Mouse (Mus musculus): ENCODE data around the gene Vwa3b. TPM values are rescaled to one million over a fixed set of nuclear protein-coding genes. Genes with fewer than 3 reads are reported as not detected.

Vwa3b gene
- polyA plus RNA-seq, 1 experiment from 2014 or later, result 0.90 TPM

GRCm38 (mm10) chr1:37042769-37043168 lies 16.4 kb downstream of the Vwa3b start:
- 79% methylated on average over 8 of the region's 8 CpGs for WGBS
- 0 out of 2 replicates have a peak, but pooled peaks cover 3% of the 10 kb centered on the region for H3K9me3 ChIP-seq (replicated peaks; ENCODE audit: control insufficient read depth, low read length)

GRCm38 (mm10) chr1:37043196-37043595 lies 16.8 kb downstream of the Vwa3b start:
- no peak overlapping the region for H3K9ac ChIP-seq (ENCODE audit: low read length)
- no peak overlapping the region for H3K4me2 ChIP-seq (ENCODE audit: low read length)
- H3K4me1 ChIP-seq (ENCODE audit: control insufficient read depth, insufficient read depth, low read length), result no peaks in the 10 kb centered on the region
- no peak overlapping the region for H3K27ac ChIP-seq (ENCODE audit: low read depth, low read length)
- WGBS, result 86% methylated on average over 3 of the region's 3 CpGs
- ATAC-seq (no peak), DNase-seq (ENCODE audit: low spot score) (no peak)
- no peaks in the 10 kb centered on the region for H3K27me3 ChIP-seq (replicated peaks; ENCODE audit: control insufficient read depth, insufficient read depth, low read length)
- H3K4me3 ChIP-seq (ENCODE audit: low read depth, low read length), result no peak overlapping the region
- H3K9me3 ChIP-seq (replicated peaks; ENCODE audit: control insufficient read depth, low read length), result 0 out of 2 replicates have a peak, but pooled peaks cover 3% of the 10 kb centered on the region
- no peaks in the 10 kb centered on the region for H3K36me3 ChIP-seq (ENCODE audit: control insufficient read depth, insufficient read depth, low read length)

More at GRCm38 (mm10) chr1:37042769-37043168, 16.4 kb downstream of the Vwa3b start:
- Histone ChIP-seq H3K27me3 (replicated peaks; ENCODE audit: control insufficient read depth, insufficient read depth, low read length) (no peaks in the 10 kb centered on the region), H3K4me3 (ENCODE audit: low read depth, low read length) (no peak overlapping the region), H3K36me3 (ENCODE audit: control insufficient read depth, insufficient read depth, low read length) (no peaks in the 10 kb centered on the region), H3K9ac (ENCODE audit: low read length) (no peak overlapping the region), H3K4me1 (ENCODE audit: control insufficient read depth, insufficient read depth, low read length) (no peaks in the 10 kb centered on the region), H3K27ac (ENCODE audit: low read depth, low read length) (no peak overlapping the region), H3K4me2 (ENCODE audit: low read length) (no peak overlapping the region)
- DNase-seq (ENCODE audit: low spot score) (no peak), ATAC-seq (no peak)

- Histone ChIP-seq H3K9ac (ENCODE audit: low read length) (no peak overlapping the region), H3K4me1 (ENCODE audit: control insufficient read depth, insufficient read depth, low read length) (no peaks in the 10 kb centered on the region), H3K27ac (ENCODE audit: low read depth, low read length) (no peak overlapping the region), H3K4me3 (ENCODE audit: low read depth, low read length) (no peak overlapping the region), H3K27me3 (replicated peaks; ENCODE audit: control insufficient read depth, insufficient read depth, low read length) (no peaks in the 10 kb centered on the region), H3K36me3 (ENCODE audit: control insufficient read depth, insufficient read depth, low read length) (no peaks in the 10 kb centered on the region), H3K4me2 (ENCODE audit: low read length) (no peak overlapping the region), H3K9me3 (replicated peaks; ENCODE audit: control insufficient read depth, low read length) (0 out of 2 replicates have a peak, but pooled peaks cover 3% of the 10 kb centered on the region)
- DNase-seq (ENCODE audit: low spot score), result no peak
- WGBS, result 93% methylated on average over 5 of the region's 5 CpGs
- no peak for ATAC-seq
Measured at GRCm38 (mm10) chr1:37045472-37045871, 19.1 kb downstream of the Vwa3b start.

GRCm38 (mm10) chr1:37049159-37049558 lies 22.8 kb downstream of the Vwa3b start:
- Histone ChIP-seq H3K36me3 (ENCODE audit: control insufficient read depth, insufficient read depth, low read length) (no peaks in the 10 kb centered on the region), H3K9ac (ENCODE audit: low read length) (no peak overlapping the region), H3K9me3 (replicated peaks; ENCODE audit: control insufficient read depth, low read length) (0 out of 2 replicates have a peak, but pooled peaks cover 3% of the 10 kb centered on the region), H3K4me1 (ENCODE audit: control insufficient read depth, insufficient read depth, low read length) (no peaks in the 10 kb centered on the region), H3K4me2 (ENCODE audit: low read length) (no peak overlapping the region), H3K27me3 (replicated peaks; ENCODE audit: control insufficient read depth, insufficient read depth, low read length) (no peaks in the 10 kb centered on the region), H3K4me3 (ENCODE audit: low read depth, low read length) (no peak overlapping the region), H3K27ac (ENCODE audit: low read depth, low read length) (no peak overlapping the region)
- WGBS, result 56% methylated on average over 4 of the region's 4 CpGs
- DNase-seq (ENCODE audit: low spot score), result no peak
- no peak for ATAC-seq

GRCm38 (mm10) chr1:37053691-37054090 lies 27.3 kb downstream of the Vwa3b start:
- WGBS, result 69% methylated on average over 4 of the region's 4 CpGs
- ATAC-seq (no peak), DNase-seq (ENCODE audit: low spot score) (no peak)
- H3K27ac ChIP-seq (ENCODE audit: low read depth, low read length), result no peak overlapping the region
- H3K4me2 ChIP-seq (ENCODE audit: low read length), result no peak overlapping the region
- H3K9ac ChIP-seq (ENCODE audit: low read length), result no peak overlapping the region
- no peaks in the 10 kb centered on the region for H3K4me1 ChIP-seq (ENCODE audit: control insufficient read depth, insufficient read depth, low read length)
- H3K4me3 ChIP-seq (ENCODE audit: low read depth, low read length), result no peak overlapping the region
- H3K27me3 ChIP-seq (replicated peaks; ENCODE audit: control insufficient read depth, insufficient read depth, low read length), result no peaks in the 10 kb centered on the region
- H3K9me3 ChIP-seq (replicated peaks; ENCODE audit: control insufficient read depth, low read length), result no peaks in the 10 kb centered on the region
- H3K36me3 ChIP-seq (ENCODE audit: control insufficient read depth, insufficient read depth, low read length), result no peaks in the 10 kb centered on the region

- Histone ChIP-seq H3K27me3 (replicated peaks; ENCODE audit: control insufficient read depth, insufficient read depth, low read length) (no peaks in the 10 kb centered on the region), H3K36me3 (ENCODE audit: control insufficient read depth, insufficient read depth, low read length) (no peaks in the 10 kb centered on the region), H3K9me3 (replicated peaks; ENCODE audit: control insufficient read depth, low read length) (no peaks in the 10 kb centered on the region), H3K9ac (ENCODE audit: low read length) (no peak overlapping the region), H3K4me3 (ENCODE audit: low read depth, low read length) (no peak overlapping the region), H3K4me2 (ENCODE audit: low read length) (no peak overlapping the region), H3K27ac (ENCODE audit: low read depth, low read length) (no peak overlapping the region), H3K4me1 (ENCODE audit: control insufficient read depth, insufficient read depth, low read length) (0 out of 2 replicates have a peak, but pooled peaks cover 3% of the 10 kb centered on the region)
- 83% methylated on average over 6 of the region's 6 CpGs for WGBS
- no peak for DNase-seq (ENCODE audit: low spot score)
- no peak for ATAC-seq
Measured at GRCm38 (mm10) chr1:37056831-37057561, 30.6 kb downstream of the Vwa3b start.

- no peaks in the 10 kb centered on the region for H3K36me3 ChIP-seq (ENCODE audit: control insufficient read depth, insufficient read depth, low read length)
- no peak overlapping the region for H3K27ac ChIP-seq (ENCODE audit: low read depth, low read length)
- no peak overlapping the region for H3K4me2 ChIP-seq (ENCODE audit: low read length)
- DNase-seq (ENCODE audit: low spot score) (peak; percentile 39), ATAC-seq (no peak)
- no peaks in the 10 kb centered on the region for H3K9me3 ChIP-seq (replicated peaks; ENCODE audit: control insufficient read depth, low read length)
- H3K27me3 ChIP-seq (replicated peaks; ENCODE audit: control insufficient read depth, insufficient read depth, low read length), result no peaks in the 10 kb centered on the region
- no peak overlapping the region for H3K9ac ChIP-seq (ENCODE audit: low read length)
- H3K4me1 ChIP-seq (ENCODE audit: control insufficient read depth, insufficient read depth, low read length), result 0 out of 2 replicates have a peak, but pooled peaks cover 3% of the 10 kb centered on the region
- 69% methylated on average over 5 of the region's 5 CpGs for WGBS
- no peak overlapping the region for H3K4me3 ChIP-seq (ENCODE audit: low read depth, low read length)
Measured at GRCm38 (mm10) chr1:37060856-37061255, 34.5 kb downstream of the Vwa3b start.

GRCm38 (mm10) chr1:37063053-37063452 lies 36.7 kb downstream of the Vwa3b start:
- H3K27me3 ChIP-seq (replicated peaks; ENCODE audit: control insufficient read depth, insufficient read depth, low read length), result no peaks in the 10 kb centered on the region
- no peak overlapping the region for H3K9ac ChIP-seq (ENCODE audit: low read length)
- ATAC-seq (no peak), DNase-seq (ENCODE audit: low spot score) (no peak)
- 0 out of 2 replicates have a peak, but pooled peaks cover 3% of the 10 kb centered on the region for H3K4me1 ChIP-seq (ENCODE audit: control insufficient read depth, insufficient read depth, low read length)
- H3K27ac ChIP-seq (ENCODE audit: low read depth, low read length), result no peak overlapping the region
- H3K4me2 ChIP-seq (ENCODE audit: low read length), result no peak overlapping the region
- no peak overlapping the region for H3K4me3 ChIP-seq (ENCODE audit: low read depth, low read length)
- no peaks in the 10 kb centered on the region for H3K9me3 ChIP-seq (replicated peaks; ENCODE audit: control insufficient read depth, low read length)
- H3K36me3 ChIP-seq (ENCODE audit: control insufficient read depth, insufficient read depth, low read length), result no peaks in the 10 kb centered on the region
- WGBS, result 91% methylated on average over 5 of the region's 5 CpGs

- Histone ChIP-seq H3K4me2 (ENCODE audit: low read length) (no peak overlapping the region), H3K27ac (ENCODE audit: low read depth, low read length) (no peak overlapping the region), H3K9ac (ENCODE audit: low read length) (no peak overlapping the region), H3K4me3 (ENCODE audit: low read depth, low read length) (no peak overlapping the region), H3K9me3 (replicated peaks; ENCODE audit: control insufficient read depth, low read length) (no peaks in the 10 kb centered on the region), H3K4me1 (ENCODE audit: control insufficient read depth, insufficient read depth, low read length) (0 out of 2 replicates have a peak, but pooled peaks cover 3% of the 10 kb centered on the region), H3K36me3 (ENCODE audit: control insufficient read depth, insufficient read depth, low read length) (no peaks in the 10 kb centered on the region), H3K27me3 (replicated peaks; ENCODE audit: control insufficient read depth, insufficient read depth, low read length) (no peaks in the 10 kb centered on the region)
- no peak for ATAC-seq
- no peak for DNase-seq (ENCODE audit: low spot score)
- WGBS, result 61% methylated on average over 4 of the region's 4 CpGs
Measured at GRCm38 (mm10) chr1:37063841-37064240, 37.4 kb downstream of the Vwa3b start.
